ENCODE assay signal across 16 mouse cellular contexts in genomic region chr4:151619541-151620016, GRCm38 (mm10).
DNase-seq lines count a peak whose midpoint lies in the region; ATAC-seq lines count a peak whose summit lies in the region.
"Had no signal": no experiment of that assay in that cellular context is flagged by ENCODE, and none has a peak within 500 bp of the region (broad histone marks: within the 10 kb centered on the region; RNA-seq: fewer than 3 reads in every experiment).

No protein-coding gene starts in this region.

- peak; percentile 56 to 58 for DNase-seq in cerebellum, postnatal 14 days
- no peak for DNase-seq in cerebellum, postnatal 36 days
- DNase-seq in hindbrain, embryonic 10.5 days (ENCODE audit: low spot score) = no peak
- DNase-seq in retina, embryonic 14.5 days (ENCODE audit: low spot score) = peak; percentile 30
- no peak for DNase-seq in retina, postnatal 1 day
- no peak for DNase-seq in ovary, postnatal 14 days (ENCODE audit: low spot score)
- DNase-seq in thymus, postnatal 25 days = no peak
- DNase-seq: cerebellum, adult 8-10 months; kidney, adult 9 months; lung, adult 2 months; lung, postnatal 4 days; thymus, adult 18-20 months had no signal

- no peaks in the 10 kb centered on the region for H3K27me3 ChIP-seq in hindbrain, embryonic 10.5 days (ENCODE audit: insufficient read depth, poor library complexity, severe bottlenecking)
- H3K27me3 ChIP-seq in hindbrain, embryonic 12.5 days = no peaks in the 10 kb centered on the region
- H3K27me3 ChIP-seq: CH12.LX had no signal

- no peaks in the 10 kb centered on the region for H3K36me3 ChIP-seq in hindbrain, embryonic 10.5 days
- no peaks in the 10 kb centered on the region for H3K36me3 ChIP-seq in hindbrain, embryonic 12.5 days
- H3K36me3 ChIP-seq: midbrain, embryonic 12.5 days had no signal

- H3K9me3 ChIP-seq in hindbrain, embryonic 10.5 days = peaks cover 5% of the 10 kb centered on the region; the same call in 1 of the 2 replicates
- H3K9me3 ChIP-seq in hindbrain, embryonic 12.5 days (replicated peaks) = peaks cover 4% of the 10 kb centered on the region

- H3K9ac ChIP-seq in hindbrain, embryonic 12.5 days = no peak overlapping the region
- H3K9ac ChIP-seq: midbrain, embryonic 12.5 days had no signal

- H3K4me1 ChIP-seq in hindbrain, embryonic 10.5 days (replicated peaks) = peaks cover 29% of the 10 kb centered on the region
- peaks cover 17% of the 10 kb centered on the region for H3K4me1 ChIP-seq in hindbrain, embryonic 12.5 days

- ATAC-seq in hindbrain, embryonic 12.5 days (ENCODE audit: low FRiP score) = no peak

- peak overlapping the region; percentile 76; the same call in 1 of the 2 replicates for H3K27ac ChIP-seq in hindbrain, embryonic 10.5 days
- H3K27ac ChIP-seq in hindbrain, embryonic 12.5 days = no peak overlapping the region
- H3K27ac ChIP-seq: heart, adult 2 months; midbrain, embryonic 12.5 days had no signal

- no peak overlapping the region for H3K4me3 ChIP-seq in hindbrain, embryonic 10.5 days
- H3K4me3 ChIP-seq in hindbrain, embryonic 12.5 days = no peak overlapping the region
- H3K4me3 ChIP-seq: heart, adult 2 months; midbrain, embryonic 12.5 days had no signal

- H3K4me2 ChIP-seq in hindbrain, embryonic 12.5 days (replicated peaks) = no peak overlapping the region

- WGBS in hindbrain, embryonic 10.5 days = 75% methylated on average over 14 of the region's 14 CpGs
- 69% methylated on average over 14 of the region's 14 CpGs for WGBS in hindbrain, embryonic 12.5 days

Comparison
In these comparisons a context has a peak if more than half of its experiments do, and no peak if none do; other contexts are left out.
1. DNase-seq: peak in cerebellum, postnatal 14 days (2 of 2) and retina, embryonic 14.5 days (single experiment); none in cerebellum, postnatal 36 days (0 of 2), hindbrain, embryonic 10.5 days (single experiment), retina, postnatal 1 day (single experiment), ovary, postnatal 14 days (single experiment) and thymus, postnatal 25 days (single experiment).